8 mouse cellular contexts compared by ENCODE assay signal in genomic region chr9:15305503-15306397, GRCm38 (mm10). TPM values are rescaled to one million over a fixed set of nuclear protein-coding genes. Genes with fewer than 3 reads are reported as not detected.
DNase-seq lines count a peak whose midpoint lies in the region; ATAC-seq and TF ChIP-seq lines count a peak whose summit lies in the region.

TSS of gene Taf1d (plus strand) at chr9:15306214.

- H3K9ac ChIP-seq in heart, embryonic 12.5 days: peak within 1 kb of the TSS; percentile 98
- peak within 1 kb of the TSS; percentile 91 for H3K9ac ChIP-seq in kidney, postnatal 0 days (ENCODE audit: low read depth, low read length)
- H3K9ac ChIP-seq in liver, embryonic 11.5 days (ENCODE audit: low read depth, low read length): peak within 1 kb of the TSS; percentile 87
- peak within 1 kb of the TSS; percentile 82 for H3K9ac ChIP-seq in stomach, embryonic 14.5 days (replicated peaks; ENCODE audit: low read depth, low read length)

- H3K36me3 ChIP-seq in heart, embryonic 12.5 days: peaks cover 29% of the 10 kb centered on the region
- H3K36me3 ChIP-seq in kidney, postnatal 0 days (ENCODE audit: insufficient read depth, low read length): peaks cover 17% of the 10 kb centered on the region
- H3K36me3 ChIP-seq in liver, embryonic 11.5 days (ENCODE audit: control insufficient read depth, insufficient read depth, low read length): peaks cover 25% of the 10 kb centered on the region
- peaks cover 23% of the 10 kb centered on the region for H3K36me3 ChIP-seq in stomach, embryonic 14.5 days (ENCODE audit: control insufficient read depth, insufficient read depth, low read length)

- DNase-seq in CD4-positive helper T cell, adult 2 months (ENCODE audit: low read depth, low spot score): peak; percentile 96
- DNase-seq in brain, embryonic 18.5 days (ENCODE audit: low read depth, low spot score): peak; percentile 83
- DNase-seq in kidney, postnatal 0 days (ENCODE audit: low spot score): peak; percentile 96
- DNase-seq in liver, embryonic 11.5 days (ENCODE audit: low spot score): peak; percentile 92
- DNase-seq in naive thymus-derived CD4-positive, alpha-beta T cell, adult 2 months (ENCODE audit: low read depth): peak; percentile 98

- ATAC-seq in erythroid progenitor cell, adult 5-6 weeks (replicated peaks; ENCODE audit: low FRiP score, poor library complexity, severe bottlenecking): peak; percentile 98
- peak; percentile 96 for ATAC-seq in heart, embryonic 12.5 days (ENCODE audit: insufficient number of reproducible peaks, low FRiP score)
- peak; percentile 95 for ATAC-seq in kidney, postnatal 0 days (replicated peaks; ENCODE audit: low FRiP score, low read depth)
- ATAC-seq in liver, embryonic 11.5 days (replicated peaks; ENCODE audit: low FRiP score): peak; percentile 95
- ATAC-seq in stomach, embryonic 14.5 days (ENCODE audit: insufficient number of reproducible peaks, insufficient read depth, low FRiP score, low read depth): peak; percentile 95

- TF ChIP-seq CTCF in kidney, postnatal 0 days (IDR thresholded peaks at IDR 0.05; ENCODE audit: low read depth): no peak

- H3K9me3 ChIP-seq in heart, embryonic 12.5 days (replicated peaks): no peaks in the 10 kb centered on the region
- H3K9me3 ChIP-seq in kidney, postnatal 0 days (replicated peaks; ENCODE audit: low read length): no peaks in the 10 kb centered on the region
- no peaks in the 10 kb centered on the region for H3K9me3 ChIP-seq in liver, embryonic 11.5 days (ENCODE audit: control insufficient read depth, low read length)
- H3K9me3 ChIP-seq in stomach, embryonic 14.5 days (ENCODE audit: control insufficient read depth, low read depth, low read length): no peaks in the 10 kb centered on the region

- peak within 1 kb of the TSS; percentile 85 for H3K4me2 ChIP-seq in heart, embryonic 12.5 days
- H3K4me2 ChIP-seq in kidney, postnatal 0 days (ENCODE audit: low read length): peak within 1 kb of the TSS; percentile 57
- peak within 1 kb of the TSS; percentile 91 for H3K4me2 ChIP-seq in liver, embryonic 11.5 days
- peak within 1 kb of the TSS; percentile 84 for H3K4me2 ChIP-seq in stomach, embryonic 14.5 days (replicated peaks; ENCODE audit: low read depth, low read length)

- H3K4me1 ChIP-seq in heart, embryonic 12.5 days (replicated peaks): peaks cover 24% of the 10 kb centered on the region
- 0 out of 2 replicates have a peak, but pooled peaks cover 14% of the 10 kb centered on the region for H3K4me1 ChIP-seq in kidney, postnatal 0 days (replicated peaks; ENCODE audit: insufficient read depth, low read length)
- peaks cover 15% of the 10 kb centered on the region for H3K4me1 ChIP-seq in liver, embryonic 11.5 days (replicated peaks; ENCODE audit: control insufficient read depth, insufficient read depth, low read length)
- H3K4me1 ChIP-seq in stomach, embryonic 14.5 days (ENCODE audit: control insufficient read depth, insufficient read depth, low read length): peaks cover 22% of the 10 kb centered on the region; the same call in 1 of the 2 replicates

- H3K27me3 ChIP-seq in heart, embryonic 12.5 days (replicated peaks): no peaks in the 10 kb centered on the region
- no peaks in the 10 kb centered on the region for H3K27me3 ChIP-seq in kidney, postnatal 0 days (ENCODE audit: insufficient read depth, low read length)
- H3K27me3 ChIP-seq in liver, embryonic 11.5 days (replicated peaks; ENCODE audit: control insufficient read depth, insufficient read depth, low read length): no peaks in the 10 kb centered on the region
- H3K27me3 ChIP-seq in stomach, embryonic 14.5 days (ENCODE audit: control insufficient read depth, insufficient read depth, low read length): no peaks in the 10 kb centered on the region

- H3K27ac ChIP-seq in heart, embryonic 12.5 days (ENCODE audit: poor library complexity, severe bottlenecking): peak within 1 kb of the TSS; percentile 97
- H3K27ac ChIP-seq in kidney, postnatal 0 days: peak within 1 kb of the TSS; percentile 94
- H3K27ac ChIP-seq in liver, embryonic 11.5 days (ENCODE audit: low read depth, low read length): peak within 1 kb of the TSS; percentile 82
- peak within 1 kb of the TSS; percentile 93 for H3K27ac ChIP-seq in stomach, embryonic 14.5 days (ENCODE audit: low read length)

- peak within 1 kb of the TSS; percentile 93 for H3K4me3 ChIP-seq in heart, embryonic 12.5 days
- peak within 1 kb of the TSS; percentile 88 for H3K4me3 ChIP-seq in kidney, postnatal 0 days (replicated peaks; ENCODE audit: low read depth, low read length)
- H3K4me3 ChIP-seq in liver, embryonic 11.5 days (ENCODE audit: low read depth, low read length): peak within 1 kb of the TSS; percentile 72
- peak within 1 kb of the TSS; percentile 78 for H3K4me3 ChIP-seq in stomach, embryonic 14.5 days (ENCODE audit: low read depth, low read length)

- 12% methylated on average over 45 of the region's 45 CpGs for WGBS in heart, embryonic 12.5 days
- WGBS in kidney, postnatal 0 days: 11% methylated on average over 45 of the region's 45 CpGs
- WGBS in liver, embryonic 11.5 days: 10% methylated on average over 45 of the region's 45 CpGs
- 13% methylated on average over 45 of the region's 45 CpGs for WGBS in stomach, embryonic 14.5 days

RNA-seq across cellular contexts. Expression of gene Taf1d, which starts in this region (rescaled TPM):
- total RNA-seq in erythroid progenitor cell, adult 5-6 weeks (2015; ENCODE audit: low replicate concordance): 113 and 124 TPM in 2 replicates
- total RNA-seq in erythroid progenitor cell, adult 5-6 weeks (2017; ENCODE audit: low replicate concordance): 307 and 435 TPM in 2 replicates
- polyA plus RNA-seq in heart, embryonic 12.5 days (2016; fragmentation: Nextera tagmentation; extraction: Ambion mirVana): 44.8 and 48.2 TPM in 2 replicates
- 66.9 and 72.6 TPM in 2 replicates for polyA plus RNA-seq in kidney, postnatal 0 days (2015; fragmentation: Nextera tagmentation; extraction: Ambion mirVana)
- polyA plus RNA-seq in liver, embryonic 11.5 days (2014; fragmentation: Nextera tagmentation; extraction: Ambion mirVana): 95.1 and 110 TPM in 2 replicates
- polyA plus RNA-seq in stomach, embryonic 14.5 days (2014; fragmentation: Nextera tagmentation; extraction: Ambion mirVana): 84.8 and 96.8 TPM in 2 replicates

Comparison
In these comparisons a context has a peak if more than half of its experiments do, and no peak if none do; other contexts are left out.
1. Peak in every context shown above with its lines: DNase-seq, ATAC-seq, H3K4me3 ChIP-seq and H3K27ac ChIP-seq.